Mouse (Mus musculus): ENCODE measurements at regions not wholly inside any gene's neighbourhood (a gene's known extent, or its start where the extent isn't known, plus 50 kb on each side); places are given as distances from the start of the nearest gene placed in this dataset.

- TF ChIP-seq USF1 (IDR thresholded peaks at IDR 0.05; ENCODE audit: low read depth) (no peak), POLR2A (IDR thresholded peaks at IDR 0.05; ENCODE audit: insufficient read length, low read depth) (no peak), POLR2AphosphoS2 (IDR thresholded peaks at IDR 0.05; ENCODE audit: insufficient read length, low read depth) (no peak), CEBPB (IDR thresholded peaks at IDR 0.05; ENCODE audit: insufficient read depth, poor library complexity, severe bottlenecking) (no peak), TCF12 (IDR thresholded peaks at IDR 0.05; ENCODE audit: insufficient read depth, poor library complexity, severe bottlenecking) (no peak), SRF (IDR thresholded peaks at IDR 0.05; ENCODE audit: control insufficient read depth, insufficient read length, low read depth) (no peak), E2F4 (IDR thresholded peaks at IDR 0.05; ENCODE audit: insufficient read depth) (no peak)
Observed at GRCm38 (mm10) chr6:14290843-14291242, 419.5 kb upstream of the 2610001J05Rik start.
